Mouse (Mus musculus) liver, adult 2 months (tissue): ENCODE measurements around the gene Plekhh3. TPM values are rescaled to one million over a fixed set of nuclear protein-coding genes. Genes with fewer than 3 reads are reported as not detected.
A peak's percentile ranks its signal among the peaks of the same experiment; 100 is the strongest.

Experiments used
- DNase-seq: peaks from one replicate; pipeline ENCODE4 v3.0.0-alpha.2; 2011; ENCODE audit warnings: low read depth, low spot score; ENCODE audit errors: extremely low read depth
- H3K27ac ChIP-seq: fragments of 200-500 bp; replicated peaks from 2 replicates; pipeline ENCODE4 v1.5.1; 2012; ENCODE audit warnings: low read depth, mild to moderate bottlenecking, control low read depth, inconsistent platforms, low read length; ENCODE audit not compliant: insufficient read depth
- H3K27me3 ChIP-seq: fragments of 200-500 bp; 2 replicates; pipeline ENCODE4 v1.6.1; 2012; ENCODE audit warnings: mild to moderate bottlenecking, moderate library complexity, low read length, inconsistent platforms; ENCODE audit not compliant: control insufficient read depth, insufficient read depth
- H3K36me3 ChIP-seq: fragments of 200-500 bp; 2 replicates; pipeline ENCODE4 v1.6.1; 2012; ENCODE audit warnings: low read length, inconsistent platforms; ENCODE audit not compliant: control insufficient read depth, insufficient read depth
- H3K4me1 ChIP-seq: fragments of 200-500 bp; 2 replicates; pipeline ENCODE4 v1.6.1; 2011; ENCODE audit warnings: low read length; ENCODE audit not compliant: control insufficient read depth, insufficient read depth
- H3K4me3 ChIP-seq: fragments of 200-500 bp; 2 replicates; pipeline ENCODE4 v1.5.1; 2011; ENCODE audit warnings: low read depth, mild to moderate bottlenecking, control low read depth, low read length, moderate library complexity; ENCODE audit not compliant: insufficient read depth
- H3K79me2 ChIP-seq: fragments of 200-500 bp; 2 replicates; pipeline ENCODE4 v1.6.1; 2012; ENCODE audit warnings: inconsistent platforms, mild to moderate bottlenecking, low read length, moderate library complexity; ENCODE audit not compliant: control insufficient read depth, insufficient read depth
- H3K9ac ChIP-seq: fragments of 200-500 bp; 2 replicates; pipeline ENCODE4 v1.6.1; 2012; ENCODE audit warnings: low read depth, mild to moderate bottlenecking, control low read depth, inconsistent platforms, low read length
- CTCF ChIP-seq: fragments of 200-500 bp; IDR thresholded peaks from 2 replicates; pipeline ENCODE4 v1.5.1; 2011; ENCODE audit warnings: low read depth, low read length, control low read depth
- POLR2A ChIP-seq: fragments of 200-500 bp; IDR thresholded peaks from 2 replicates; pipeline ENCODE4 v1.6.1; 2011; ENCODE audit warnings: low read length, control low read depth; ENCODE audit not compliant: insufficient read depth; ENCODE audit errors: extremely low read depth
- WGBS: fragments of 180-500 bp; shearing (Covaris S2); methylation state at CpG from one replicate; pipeline ENCODE4 v1.1.7; 2018; 5-methylcytosine and 5-hydroxymethylcytosine counted together
- polyA plus RNA-seq: library from polyadenylated mRNA; depleted of rRNA; stranded (reverse); fragments of >200 nt; gene quantifications from 2 replicates; pipeline ENCODE4 v1.2.3, GENCODE M21; 2012; rRNA removed
- total RNA-seq: library from RNA; depleted of rRNA; stranded (reverse); fragments of >200 nt; gene quantifications from 2 replicates; pipeline ENCODE4 v1.2.3, GENCODE M21; 2014; rRNA removed

Gene Plekhh3
- total and polyA plus RNA-seq, 2 experiments = 3.9 to 11.5 TPM

GRCm38 (mm10) chr11:101120545-101121188 lies 50.5 kb downstream of the Plekhh3 start:
- no peaks in the 10 kb centered on the region for H3K27me3 ChIP-seq
- TF ChIP-seq POLR2A = no peak
- no peak for TF ChIP-seq CTCF
- peaks cover 7% of the 10 kb centered on the region for H3K36me3 ChIP-seq
- DNase-seq = peak; percentile 51
- WGBS = 25% methylated on average over 19 of the region's 19 CpGs
- H3K4me3 ChIP-seq = peak overlapping the region; percentile 50
- H3K79me2 ChIP-seq = peaks cover 18% of the 10 kb centered on the region
- peaks cover 13% of the 10 kb centered on the region for H3K4me1 ChIP-seq
- H3K9ac ChIP-seq = peak overlapping the region; percentile 53
- peak overlapping the region; percentile 40 for H3K27ac ChIP-seq

- H3K4me3 ChIP-seq = peak within 1 kb of the TSS; percentile 87
- DNase-seq = peak; percentile 93
- H3K79me2 ChIP-seq = peaks cover 23% of the 10 kb centered on the region
- H3K27me3 ChIP-seq = no peaks in the 10 kb centered on the region
- H3K27ac ChIP-seq = peak within 1 kb of the TSS; percentile 81
- under 1% methylated on average over 61 of the region's 61 CpGs for WGBS
- peaks cover 7% of the 10 kb centered on the region for H3K36me3 ChIP-seq
- H3K9ac ChIP-seq = peak within 1 kb of the TSS; percentile 90
- H3K4me1 ChIP-seq = peaks cover 14% of the 10 kb centered on the region
- peak; percentile 95 for TF ChIP-seq POLR2A
- TF ChIP-seq CTCF = no peak
Measured at GRCm38 (mm10) chr11:101119761-101120544, 51.2 kb downstream of the Plekhh3 start, which contains the start of the genes Retreg3 and Tubg1. Gene Retreg3, minus strand, starts transcription at chr11:101119893. Gene Tubg1, plus strand, starts transcription at chr11:101119938.

DNA sequence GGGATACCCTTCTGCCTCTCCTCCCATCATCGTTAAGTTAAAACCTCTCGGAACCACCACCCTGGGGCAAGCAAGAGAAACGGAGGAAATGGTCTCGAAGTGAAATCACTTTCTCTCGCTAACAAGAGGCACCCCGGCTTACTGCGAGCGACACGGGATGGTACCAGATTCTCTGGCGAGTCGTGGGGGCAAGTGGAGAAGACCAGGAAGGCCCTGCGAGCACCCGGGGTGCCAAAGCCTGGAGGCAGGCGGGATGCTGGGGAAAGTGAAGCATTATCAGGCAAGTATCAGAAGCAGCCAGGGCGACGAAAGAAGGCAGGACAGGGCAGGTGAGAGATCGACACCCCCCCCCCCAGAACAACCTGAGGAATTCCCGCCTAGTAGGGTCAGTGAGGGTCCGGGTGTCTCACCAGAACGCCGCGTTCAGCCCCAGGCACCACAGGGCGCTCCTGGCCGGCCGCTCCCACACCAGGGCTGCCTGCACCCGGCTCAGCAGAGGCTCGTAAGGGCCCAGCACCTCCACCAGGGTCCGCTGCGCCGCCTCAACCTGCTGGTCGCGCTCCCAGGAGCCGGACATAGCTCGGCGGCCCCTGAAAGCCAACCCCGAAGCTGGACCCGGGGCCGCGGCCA lies 51.9 kb downstream of the Plekhh3 start:
- Histone ChIP-seq H3K27me3 (no peaks in the 10 kb centered on the region), H3K4me3 (peak overlapping the region; percentile 87), H3K4me1 (peaks cover 14% of the 10 kb centered on the region), H3K27ac (peak overlapping the region; percentile 81), H3K9ac (peak overlapping the region; percentile 90), H3K79me2 (peaks cover 26% of the 10 kb centered on the region), H3K36me3 (peaks cover 7% of the 10 kb centered on the region)
- DNase-seq = no peak
- no peak for TF ChIP-seq CTCF
- TF ChIP-seq POLR2A = no peak
- under 1% methylated on average over 37 of the region's 39 CpGs for whole genome bisulfite sequencing

DNA sequence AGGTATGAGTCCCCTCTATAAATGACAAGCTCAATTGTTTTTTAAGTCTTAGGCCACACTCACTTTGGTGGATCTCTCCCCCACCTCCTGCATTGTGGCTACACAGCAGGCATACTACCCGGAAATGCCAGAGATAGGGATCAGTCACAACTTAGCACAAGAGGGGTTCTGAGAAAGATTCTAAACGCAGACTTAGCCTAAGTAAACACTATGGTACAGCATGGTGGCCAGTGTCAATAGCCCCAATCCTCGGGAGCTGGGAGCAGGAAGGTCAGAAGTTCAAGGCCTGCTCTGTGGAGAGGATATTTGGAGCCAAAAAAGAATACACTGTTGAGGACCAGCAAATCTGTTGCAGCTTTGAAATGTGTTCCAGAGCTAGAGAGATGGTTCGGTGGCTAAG lies 53.0 kb downstream of the Plekhh3 start:
- peak; percentile 74 for DNase-seq
- H3K36me3 ChIP-seq = peaks cover 2% of the 10 kb centered on the region
- WGBS = 1% methylated on average over 4 of the region's 4 CpGs
- H3K79me2 ChIP-seq = peaks cover 29% of the 10 kb centered on the region
- H3K27me3 ChIP-seq = no peaks in the 10 kb centered on the region
- peak overlapping the region; percentile 45 for H3K27ac ChIP-seq
- no peak for TF ChIP-seq POLR2A
- TF ChIP-seq CTCF = no peak
- 0 out of 2 replicates have a peak overlapping the region, but pooled peaks have one; percentile 0 for H3K4me3 ChIP-seq
- peaks cover 16% of the 10 kb centered on the region for H3K4me1 ChIP-seq
- H3K9ac ChIP-seq = no peak overlapping the region; the same call in 1 of the 2 replicates

- Histone ChIP-seq H3K9ac (no peak overlapping the region), H3K27ac (no peak overlapping the region), H3K79me2 (peaks cover 44% of the 10 kb centered on the region), H3K4me3 (no peak overlapping the region), H3K4me1 (peaks cover 15% of the 10 kb centered on the region), H3K36me3 (peaks cover 5% of the 10 kb centered on the region; the same call in 1 of the 2 replicates), H3K27me3 (no peaks in the 10 kb centered on the region)
- WGBS = 61% methylated on average over 2 of the region's 2 CpGs
- no peak for DNase-seq
- TF ChIP-seq POLR2A = no peak
Measured at GRCm38 (mm10) chr11:101115564-101115963, 55.6 kb downstream of the Plekhh3 start.

Other genes starting within 250 kb of the Plekhh3 start
- gene Stat3, start 231.8 kb downstream of the Plekhh3 start, total RNA-seq = 58.5 and 76.4 TPM in 2 replicates
- 48.7 and 60.4 TPM in 2 replicates for gene Stat3, start 231.8 kb downstream of the Plekhh3 start, polyA plus RNA-seq
- 3.8 and 4.1 TPM in 2 replicates for gene Cavin1, start 200.5 kb downstream of the Plekhh3 start, total RNA-seq
- 3.9 and 4.0 TPM in 2 replicates for gene Cavin1, start 200.5 kb downstream of the Plekhh3 start, polyA plus RNA-seq
- 21.5 and 26.8 TPM in 2 replicates for gene Atp6v0a1, start 161.9 kb downstream of the Plekhh3 start, total RNA-seq
- gene Atp6v0a1, start 161.9 kb downstream of the Plekhh3 start, polyA plus RNA-seq = 37.7 and 39.2 TPM in 2 replicates
- 22.1 and 23.6 TPM in 2 replicates for gene Naglu, start 101.3 kb downstream of the Plekhh3 start, total RNA-seq
- 33.8 and 38.8 TPM in 2 replicates for gene Naglu, start 101.3 kb downstream of the Plekhh3 start, polyA plus RNA-seq
- 0.27 and 0.37 TPM in 2 replicates for gene Hsd17b1, start 92.9 kb downstream of the Plekhh3 start, total RNA-seq
- gene Hsd17b1, start 92.9 kb downstream of the Plekhh3 start, polyA plus RNA-seq = 0.12 and 0.37 TPM in 2 replicates
- gene Coasy, start 88.8 kb downstream of the Plekhh3 start, total RNA-seq = 84.0 and 89.9 TPM in 2 replicates
- 182 and 194 TPM in 2 replicates for gene Coasy, start 88.8 kb downstream of the Plekhh3 start, polyA plus RNA-seq
- gene Mlx, start 84.1 kb downstream of the Plekhh3 start, total RNA-seq = 33.5 and 34.4 TPM in 2 replicates
- gene Mlx, start 84.1 kb downstream of the Plekhh3 start, polyA plus RNA-seq = 34.8 and 39.8 TPM in 2 replicates
- 0.55 and 0.67 TPM in 2 replicates for gene Psmc3ip, start 75.9 kb downstream of the Plekhh3 start, total RNA-seq
- gene Psmc3ip, start 75.9 kb downstream of the Plekhh3 start, polyA plus RNA-seq = 0.20 and 0.39 TPM in 2 replicates
- 46.2 and 46.3 TPM in 2 replicates for gene Retreg3, start 51.5 kb downstream of the Plekhh3 start, total RNA-seq
- gene Retreg3, start 51.5 kb downstream of the Plekhh3 start, polyA plus RNA-seq = 61.2 and 61.5 TPM in 2 replicates
- gene Tubg1, start 51.4 kb downstream of the Plekhh3 start, total RNA-seq = 7.6 and 9.2 TPM in 2 replicates
- 11.9 and 17.6 TPM in 2 replicates for gene Tubg1, start 51.4 kb downstream of the Plekhh3 start, polyA plus RNA-seq
- gene Tubg2, start 15.4 kb downstream of the Plekhh3 start, total RNA-seq = not detected in 2 replicates
- 0.10 and 0.17 TPM in 2 replicates for gene Tubg2, start 15.4 kb downstream of the Plekhh3 start, polyA plus RNA-seq
- gene Cntnap1, start 828 bp downstream of the Plekhh3 start, total RNA-seq = 0.40 and 0.46 TPM in 2 replicates
- gene Cntnap1, start 828 bp downstream of the Plekhh3 start, polyA plus RNA-seq = 0.87 and 0.88 TPM in 2 replicates
- 0.13 TPM in 1 of 2 replicates, not detected in the other for gene Ccr10, start 4.1 kb upstream of the Plekhh3 start, total RNA-seq
- gene Ccr10, start 4.1 kb upstream of the Plekhh3 start, polyA plus RNA-seq = 0.05 and 0.13 TPM in 2 replicates
- 10.5 and 10.8 TPM in 2 replicates for gene Ezh1, start 55.1 kb upstream of the Plekhh3 start, total RNA-seq
- 7.5 and 9.2 TPM in 2 replicates for gene Ezh1, start 55.1 kb upstream of the Plekhh3 start, polyA plus RNA-seq
- gene Ramp2, start 74.7 kb upstream of the Plekhh3 start, total RNA-seq = 4.9 and 6.6 TPM in 2 replicates
- gene Ramp2, start 74.7 kb upstream of the Plekhh3 start, polyA plus RNA-seq = 16.4 and 22.5 TPM in 2 replicates
- gene Vps25, start 82.4 kb upstream of the Plekhh3 start, total RNA-seq = 35.6 and 43.8 TPM in 2 replicates
- 109 and 122 TPM in 2 replicates for gene Vps25, start 82.4 kb upstream of the Plekhh3 start, polyA plus RNA-seq
- gene Wnk4, start 89.2 kb upstream of the Plekhh3 start, total RNA-seq = 0.37 and 0.40 TPM in 2 replicates
- 0.32 and 1.1 TPM in 2 replicates for gene Wnk4, start 89.2 kb upstream of the Plekhh3 start, polyA plus RNA-seq
- not detected in 2 replicates for gene Cntd1, start 107.7 kb upstream of the Plekhh3 start, total RNA-seq
- gene Cntd1, start 107.7 kb upstream of the Plekhh3 start, polyA plus RNA-seq = not detected in 2 replicates
- 74.7 and 96.8 TPM in 2 replicates for gene Coa3, start 107.8 kb upstream of the Plekhh3 start, total RNA-seq
- gene Coa3, start 107.8 kb upstream of the Plekhh3 start, polyA plus RNA-seq = 289 and 376 TPM in 2 replicates
- 43.8 and 57.8 TPM in 2 replicates for gene Becn1, start 130.9 kb upstream of the Plekhh3 start, total RNA-seq
- gene Becn1, start 130.9 kb upstream of the Plekhh3 start, polyA plus RNA-seq = 43.1 and 50.8 TPM in 2 replicates
- 15.8 and 16.8 TPM in 2 replicates for gene Psme3, start 144.9 kb upstream of the Plekhh3 start, total RNA-seq
- gene Psme3, start 144.9 kb upstream of the Plekhh3 start, polyA plus RNA-seq = 34.5 and 37.9 TPM in 2 replicates
- gene Aoc2, start 153.7 kb upstream of the Plekhh3 start, total RNA-seq = 0.40 and 0.46 TPM in 2 replicates
- 0.91 and 1.7 TPM in 2 replicates for gene Aoc2, start 153.7 kb upstream of the Plekhh3 start, polyA plus RNA-seq
- 0.13 and 0.18 TPM in 2 replicates for gene Aoc3, start 159.3 kb upstream of the Plekhh3 start, total RNA-seq
- gene Aoc3, start 159.3 kb upstream of the Plekhh3 start, polyA plus RNA-seq = 0.05 and 0.16 TPM in 2 replicates
- 121 and 144 TPM in 2 replicates for gene G6pc, start 196.2 kb upstream of the Plekhh3 start, total RNA-seq
- 115 and 146 TPM in 2 replicates for gene G6pc, start 196.2 kb upstream of the Plekhh3 start, polyA plus RNA-seq
- 21.3 and 22.2 TPM in 2 replicates for gene Aarsd1, start 246.3 kb upstream of the Plekhh3 start, total RNA-seq
- gene Aarsd1, start 246.3 kb upstream of the Plekhh3 start, polyA plus RNA-seq = 18.6 and 19.8 TPM in 2 replicates